Mouse (Mus musculus) adrenal gland (tissue): ENCODE measurements at regions not wholly inside any gene's neighbourhood (a gene's known extent, or its start where the extent isn't known, plus 50 kb on each side); places are given as distances from the start of the nearest gene placed in this dataset.

Source experiments
- intact Hi-C: fragments of 180-260 bp; cut with DNase I; formaldehyde crosslinking; loops from one replicate; pipeline ENCODE4 v1.15.1; 2025

DNA sequence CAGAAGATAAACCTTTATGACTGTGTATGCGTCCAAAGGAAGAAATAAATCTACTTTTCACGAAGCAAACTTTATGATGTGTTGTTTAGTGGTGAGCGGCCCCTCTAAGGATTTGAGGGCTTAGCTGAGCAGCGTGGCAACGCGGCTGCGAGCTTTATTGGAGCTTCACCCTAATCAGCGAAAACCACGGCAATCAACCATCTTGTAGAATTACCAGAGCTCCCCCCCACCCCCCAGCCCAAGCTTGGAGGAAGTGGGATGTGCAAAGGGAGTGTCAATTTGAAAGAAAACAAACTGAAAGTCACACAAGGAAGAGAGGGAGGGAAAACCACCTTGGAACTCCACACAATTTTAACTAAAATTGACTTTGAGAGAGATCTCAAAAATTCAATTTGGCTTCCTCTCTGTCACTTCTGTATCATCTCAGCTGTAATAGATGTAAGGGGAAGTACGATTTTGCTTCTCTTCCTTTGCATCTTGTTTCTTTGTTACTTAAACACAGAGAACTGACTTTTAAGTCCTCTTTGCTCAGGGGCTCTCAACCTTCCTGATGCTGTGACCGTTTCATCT is 229.1 kb upstream of the Satb1 start:
- intact Hi-C loops = no loop called here

- intact Hi-C loops = no loop called here
Observed at GRCm38 (mm10) chr17:52036479-52036878, 203.4 kb upstream of the Satb1 start.

GRCm38 (mm10) chr17:52031079-52031478 is 198.0 kb upstream of the Satb1 start:
- intact Hi-C loops = no loop called here

DNA sequence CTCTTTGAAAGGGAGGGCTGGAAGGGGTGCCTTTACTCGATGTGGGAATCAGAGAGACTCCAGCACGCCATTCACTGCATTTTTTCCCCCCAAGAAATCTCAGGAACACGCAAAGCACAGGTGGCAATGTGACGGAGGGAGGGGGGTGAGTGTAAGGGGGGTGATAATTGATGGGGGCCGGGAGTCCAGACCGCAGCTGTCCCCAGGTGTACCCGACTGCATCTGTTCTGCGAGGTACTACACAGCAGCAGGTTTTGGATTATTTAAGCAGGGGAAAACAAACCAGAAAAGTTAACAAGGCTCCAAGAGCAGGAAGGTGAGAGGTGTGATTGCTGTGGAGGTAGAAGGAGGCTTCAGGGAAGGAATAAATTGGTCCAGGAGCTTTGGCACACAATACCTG is 153.8 kb upstream of the Satb1 start:
- intact Hi-C loops = no loop called here

DNA sequence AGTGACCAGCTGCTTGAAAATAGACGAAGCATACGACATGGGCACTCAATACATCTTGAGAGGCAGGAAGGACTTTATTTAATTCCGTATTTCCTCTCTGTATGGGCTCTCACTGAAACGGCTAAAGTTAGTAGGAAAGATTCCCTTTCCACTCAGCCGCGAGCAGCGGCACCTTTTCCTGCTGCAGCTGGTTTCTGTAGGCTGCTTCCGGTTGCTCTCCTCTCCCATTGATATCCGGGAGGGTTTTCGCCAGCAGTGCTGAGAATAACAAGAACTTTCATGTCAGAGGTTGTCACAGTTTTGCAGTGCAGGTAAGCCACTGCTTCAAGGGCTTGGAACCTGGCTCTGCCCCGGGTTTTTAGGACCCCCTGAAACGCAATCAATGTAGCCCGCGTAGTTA is 153.1 kb upstream of the Satb1 start:
- intact Hi-C loops = no loop called here

DNA sequence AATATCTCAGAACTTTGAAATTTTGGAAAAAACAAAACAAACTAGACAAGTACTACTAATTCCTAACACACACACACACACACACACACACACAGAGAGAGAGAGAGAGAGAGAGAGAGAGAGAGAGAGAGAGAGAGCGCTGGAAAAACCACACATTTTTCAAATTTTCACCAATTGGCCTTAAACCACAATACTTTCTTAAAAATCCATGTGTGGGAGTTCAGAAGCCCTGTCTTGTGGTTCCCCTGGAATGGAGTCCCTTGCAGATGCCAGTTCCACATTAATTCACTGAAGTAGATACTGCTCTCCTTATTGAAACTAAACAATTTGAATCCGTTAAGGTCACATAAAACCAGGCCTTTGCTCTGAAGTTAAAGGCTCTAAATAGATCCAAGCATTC is 146.0 kb upstream of the Satb1 start:
- intact Hi-C loops = loop anchor here (10.0 kb wide), 1 partner anchor 206 kb away; no protein-coding TSS in a partner anchor

DNA sequence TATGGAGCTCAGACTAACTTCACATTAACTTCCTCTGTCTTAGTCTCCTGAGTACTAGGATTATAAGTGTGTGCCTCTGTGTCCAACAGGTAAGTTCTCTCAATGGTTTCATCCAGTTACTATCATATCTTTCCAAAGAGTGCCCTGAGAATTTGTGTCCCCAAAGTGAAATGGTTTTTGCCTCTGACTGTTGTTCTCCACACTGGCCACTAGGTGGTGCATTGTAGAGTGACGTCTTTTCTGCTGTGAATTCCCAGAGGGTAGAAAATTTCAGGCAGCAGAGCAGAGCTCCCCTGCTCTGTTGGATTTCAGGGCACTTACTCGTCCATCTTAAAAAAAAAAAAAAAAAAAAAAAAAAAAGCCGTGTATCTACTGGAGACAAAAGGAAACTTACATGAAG is 138.4 kb upstream of the Satb1 start:
- intact Hi-C loops = loop anchor here (10.0 kb wide), 1 partner anchor 213 kb away; no protein-coding TSS in a partner anchor

DNA sequence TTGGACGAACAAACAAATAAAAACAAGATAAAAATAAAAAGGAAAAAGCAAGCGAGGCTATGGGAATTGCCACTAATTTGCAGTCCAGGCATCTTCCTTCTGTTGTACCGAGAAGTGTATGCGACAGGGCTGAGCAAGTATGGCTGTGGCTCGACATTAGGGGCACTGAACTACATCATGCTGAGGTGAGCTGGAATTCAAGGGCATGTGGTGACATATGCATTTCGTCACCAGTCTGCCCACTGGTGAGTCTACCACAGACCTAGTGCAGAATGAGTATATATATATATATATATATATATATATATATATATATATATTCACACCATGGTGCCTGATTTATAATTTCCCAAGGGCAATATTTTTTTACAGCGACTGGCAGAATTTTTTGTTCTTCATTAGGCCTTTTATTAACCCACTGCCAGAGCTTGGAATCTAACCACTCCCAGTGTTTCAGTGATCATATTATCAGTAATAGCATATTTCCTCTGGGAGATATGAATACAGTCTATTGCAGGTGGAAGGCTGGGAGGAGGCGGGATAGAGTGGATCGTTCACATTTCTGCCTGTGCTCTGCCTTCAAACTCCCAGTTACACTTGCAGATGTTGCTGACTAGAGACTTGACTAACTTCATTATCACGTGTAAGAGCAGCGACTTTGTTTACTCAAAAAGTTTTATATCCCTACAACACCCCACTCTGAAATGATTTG is 133.6 kb upstream of the Satb1 start:
- intact Hi-C loops = no loop called here

DNA sequence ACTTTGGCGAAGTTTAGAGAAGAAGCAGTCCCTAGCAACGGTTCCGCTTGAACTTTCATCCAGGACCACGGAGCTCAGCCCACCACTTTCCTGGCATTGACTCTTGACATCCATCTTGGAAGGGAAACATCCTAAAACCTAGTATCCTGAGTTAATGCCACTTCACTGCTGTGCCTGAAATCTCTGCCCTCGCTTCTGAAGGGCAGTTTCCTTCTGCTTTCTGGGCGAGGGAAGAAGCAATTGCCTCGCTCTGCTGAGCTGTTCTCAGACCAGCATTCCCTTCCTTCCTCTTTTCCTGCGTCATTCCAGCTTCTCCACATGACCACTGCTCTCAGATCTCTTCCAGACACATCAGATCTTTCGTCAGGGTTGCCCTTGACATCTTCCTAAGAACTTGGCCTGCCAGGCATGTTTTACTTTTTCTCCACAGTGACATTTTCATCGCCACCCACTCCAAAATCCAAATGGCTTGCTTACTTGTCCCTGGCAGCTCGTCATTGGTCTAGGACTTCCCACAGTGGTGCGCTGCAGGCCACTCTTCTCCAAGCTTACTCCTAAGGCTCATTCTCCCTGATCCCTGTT is 129.5 kb upstream of the Satb1 start:
- intact Hi-C loops = no loop called here

DNA sequence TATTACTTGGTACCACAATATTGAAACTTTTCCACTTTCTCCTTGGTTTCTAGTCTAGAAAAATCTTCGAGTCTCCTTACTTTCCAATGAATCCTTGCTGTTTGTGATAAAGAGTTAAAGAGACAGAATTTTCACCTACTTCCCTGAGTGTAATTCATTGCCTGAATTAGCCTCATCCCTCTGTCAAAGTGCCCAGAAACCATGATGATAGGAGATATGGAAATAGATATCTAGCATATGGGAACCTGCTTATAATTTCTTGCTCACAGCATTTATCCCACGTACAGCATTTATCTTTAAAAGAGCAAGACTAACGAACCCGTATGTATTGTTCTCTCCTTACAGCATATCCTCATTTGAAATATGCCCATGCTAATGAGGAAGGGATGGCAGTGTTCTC is 128.2 kb upstream of the Satb1 start:
- intact Hi-C loops = no loop called here

DNA sequence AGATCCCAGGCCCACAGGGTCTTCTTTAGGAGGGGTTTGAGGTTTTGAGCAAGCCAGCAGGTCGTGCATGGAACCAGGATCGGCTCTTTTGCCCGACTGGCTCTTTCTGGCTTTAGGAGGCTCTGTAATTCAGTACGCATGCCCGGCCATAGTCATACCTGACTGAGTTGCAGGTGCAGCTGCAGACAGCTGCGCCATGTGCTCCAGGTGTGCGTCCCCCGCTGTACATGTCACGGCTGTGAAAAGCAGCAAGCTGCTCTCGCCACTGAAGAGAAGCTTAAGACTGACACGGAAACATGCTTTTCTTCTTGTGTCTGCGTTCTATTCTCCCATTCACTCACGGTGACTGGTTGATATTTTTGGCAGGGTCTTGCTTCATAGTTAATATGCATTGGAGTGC is 123.2 kb upstream of the Satb1 start:
- intact Hi-C loops = no loop called here

DNA sequence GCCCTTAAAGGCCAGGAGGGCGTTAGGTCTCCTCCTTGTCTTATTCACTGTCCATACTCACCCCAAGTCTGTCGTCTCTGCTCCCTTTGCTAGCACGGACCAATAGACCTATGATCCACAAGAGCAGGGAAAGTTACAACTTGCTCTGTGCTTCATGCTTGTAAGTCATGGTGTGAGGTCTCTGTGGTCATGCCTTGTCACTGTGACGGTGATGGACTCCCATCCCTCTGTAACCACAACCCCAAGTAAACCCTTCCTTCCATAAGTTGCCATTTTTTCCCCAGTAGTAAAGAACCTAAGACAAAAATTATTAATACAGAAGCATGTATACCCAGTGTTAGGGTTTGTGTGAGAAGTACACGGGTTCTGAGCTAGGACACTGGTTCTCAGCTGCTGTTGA is 104.6 kb upstream of the Satb1 start:
- intact Hi-C loops = no loop called here

GRCm38 (mm10) chr17:51936071-51936470 is 103.0 kb upstream of the Satb1 start:
- intact Hi-C loops = no loop called here

- intact Hi-C loops = no loop called here
Observed at GRCm38 (mm10) chr17:51926392-51926791, 93.3 kb upstream of the Satb1 start.

GRCm38 (mm10) chr17:51907031-51907430 is 73.9 kb upstream of the Satb1 start:
- intact Hi-C loops = no loop called here

DNA sequence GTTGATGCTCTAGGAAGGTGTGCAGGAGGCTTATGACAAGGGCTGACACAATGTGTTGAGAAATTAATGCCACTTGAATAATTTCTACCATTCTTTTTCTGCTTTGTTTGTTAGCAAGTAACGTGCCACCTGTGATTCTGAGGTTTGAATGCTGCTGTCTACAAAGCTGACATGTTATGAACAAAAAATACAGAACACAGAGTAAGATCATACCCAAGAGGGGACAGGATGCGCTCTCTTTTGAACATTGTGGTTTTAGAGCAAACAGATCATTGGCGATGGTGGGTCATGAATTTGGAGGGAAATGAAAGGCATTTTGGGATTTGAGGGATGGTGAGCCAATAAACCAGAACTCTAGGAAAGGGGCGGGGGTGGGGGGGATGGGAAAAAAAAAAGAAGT is 73.3 kb upstream of the Satb1 start:
- intact Hi-C loops = no loop called here

- intact Hi-C loops = no loop called here
Observed at GRCm38 (mm10) chr17:51903885-51904284, 70.8 kb upstream of the Satb1 start.

GRCm38 (mm10) chr17:51899376-51899775 is 66.3 kb upstream of the Satb1 start:
- intact Hi-C loops = no loop called here

DNA sequence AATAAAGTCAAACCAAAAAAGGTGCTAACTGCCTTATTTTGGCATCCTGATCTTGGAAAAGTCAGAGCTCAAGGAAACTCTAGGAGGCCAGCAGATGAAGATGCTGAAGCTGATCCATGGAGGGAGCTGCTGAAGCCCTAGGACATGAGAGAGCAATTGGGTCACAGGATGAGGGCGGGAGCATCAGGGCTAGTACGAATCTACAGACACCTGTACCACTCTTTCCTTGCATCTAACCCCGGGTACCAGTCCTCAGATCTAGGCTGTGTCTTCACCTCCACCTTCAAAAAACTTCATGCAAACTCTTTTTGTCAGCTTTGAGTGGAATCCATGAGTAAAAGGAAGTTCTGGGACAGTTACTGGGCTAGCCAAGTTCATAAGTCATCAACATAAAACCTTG is 63.1 kb upstream of the Satb1 start:
- intact Hi-C loops = no loop called here

GRCm38 (mm10) chr17:51894278-51894677 is 61.2 kb upstream of the Satb1 start:
- intact Hi-C loops = no loop called here

DNA sequence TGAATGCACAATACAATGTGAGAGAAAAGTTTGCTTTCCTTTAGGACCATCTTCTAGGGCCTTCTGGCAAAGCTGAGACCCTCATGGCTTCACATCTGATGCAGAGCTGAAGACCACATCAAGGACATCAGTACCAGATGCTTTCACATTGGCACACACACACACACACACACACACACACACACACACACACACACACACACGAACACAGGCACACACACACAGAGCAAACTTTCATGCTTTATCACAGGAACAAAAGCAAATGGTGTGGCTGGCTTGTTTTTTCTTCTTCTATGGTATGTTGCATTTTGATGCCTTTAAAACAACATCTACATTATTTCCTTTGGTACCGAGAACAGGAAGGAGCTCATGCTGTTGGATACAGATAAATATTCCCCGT is 59.8 kb upstream of the Satb1 start:
- intact Hi-C loops = no loop called here

- intact Hi-C loops = no loop called here
Observed at GRCm38 (mm10) chr17:51892159-51892558, 59.1 kb upstream of the Satb1 start.
